Mouse (Mus musculus) liver, postnatal 0 days (tissue): ENCODE data around the gene Vmn2r7. TPM values are rescaled to one million over a fixed set of nuclear protein-coding genes. Genes with fewer than 3 reads are reported as not detected.
"Not testable (repeated sequence)": the region's sequence is repeated elsewhere in the genome, so short reads cannot be mapped to it uniquely, and the experiment has no call there.

Experiments
- ATAC-seq: fragments of 200-750 bp; cut with Nextera tagmentation; 2 replicates; pipeline ENCODE4 v1.8.0; 2017; ENCODE audit warnings: mild to moderate bottlenecking, moderate library complexity
- DNase-seq: peaks from one replicate; pipeline ENCODE4 v3.0.0-alpha.2; 2016
- H3K27ac ChIP-seq: fragments of 300-500 bp; sonication (generic); 2 replicates; pipeline ENCODE4 v1.5.1; 2014; ENCODE audit warnings: antibody characterized with exemption, moderate library complexity, mild to moderate bottlenecking, low read depth
- H3K27me3 ChIP-seq: fragments of 300-500 bp; sonication (generic); 2 replicates; pipeline ENCODE4 v1.6.1; 2014; ENCODE audit warnings: low read length, control low read depth, mixed read lengths; ENCODE audit not compliant: insufficient read depth
- H3K36me3 ChIP-seq: fragments of 300-500 bp; sonication (generic); replicated peaks from 2 replicates; pipeline ENCODE4 v1.6.1; 2014; ENCODE audit warnings: mild to moderate bottlenecking, control low read depth, low read length, moderate library complexity, mixed read lengths; ENCODE audit not compliant: insufficient read depth
- H3K4me1 ChIP-seq: fragments of 300-500 bp; sonication (generic); 2 replicates; pipeline ENCODE4 v1.6.1; 2014; ENCODE audit warnings: antibody characterized with exemption, mild to moderate bottlenecking, control low read depth; ENCODE audit not compliant: insufficient read depth
- H3K4me2 ChIP-seq: fragments of 300-500 bp; sonication (generic); 2 replicates; pipeline ENCODE4 v1.6.1; 2014; ENCODE audit warnings: low read depth, mild to moderate bottlenecking, low read length, moderate library complexity, mixed read lengths
- H3K4me3 ChIP-seq: fragments of 300-500 bp; sonication (generic); 2 replicates; pipeline ENCODE4 v1.5.1; 2014; ENCODE audit warnings: low read depth, low read length
- H3K9ac ChIP-seq: fragments of 300-500 bp; sonication (generic); replicated peaks from 2 replicates; pipeline ENCODE4 v1.6.1; 2014; ENCODE audit warnings: mild to moderate bottlenecking, moderate library complexity
- H3K9me3 ChIP-seq: fragments of 300-500 bp; sonication (generic); 2 replicates; pipeline ENCODE4 v1.6.1; 2016; ENCODE audit warnings: mild to moderate bottlenecking, control low read depth, low read length, mixed read lengths
- CTCF ChIP-seq: sonication (generic); IDR thresholded peaks from 2 replicates; pipeline ENCODE4 v1.5.1; 2016; ENCODE audit warnings: antibody characterized with exemption, low read depth
- EP300 ChIP-seq: IDR thresholded peaks from 2 replicates; pipeline ENCODE4 v1.6.1; 2016; ENCODE audit warnings: antibody characterized with exemption, low read depth, mild to moderate bottlenecking
- WGBS: fragments of 180-500 bp; shearing (Covaris S2); extraction: QIAGEN DNeasy Blood & Tissue Kit; methylation state at CpG from one replicate; pipeline ENCODE4 v1.1.7; 2014; ENCODE audit not compliant: insufficient replicate concordance; 5-methylcytosine and 5-hydroxymethylcytosine counted together
- polyA plus RNA-seq: library from polyadenylated mRNA; unstranded; fragments of >200 nt; fragmentation: Nextera tagmentation; extraction: Ambion mirVana; gene quantifications from 2 replicates; pipeline ENCODE4 v1.2.1, GENCODE M21; 2015

Vmn2r7 gene
- polyA plus RNA-seq: not detected in 2 replicates

DNA sequence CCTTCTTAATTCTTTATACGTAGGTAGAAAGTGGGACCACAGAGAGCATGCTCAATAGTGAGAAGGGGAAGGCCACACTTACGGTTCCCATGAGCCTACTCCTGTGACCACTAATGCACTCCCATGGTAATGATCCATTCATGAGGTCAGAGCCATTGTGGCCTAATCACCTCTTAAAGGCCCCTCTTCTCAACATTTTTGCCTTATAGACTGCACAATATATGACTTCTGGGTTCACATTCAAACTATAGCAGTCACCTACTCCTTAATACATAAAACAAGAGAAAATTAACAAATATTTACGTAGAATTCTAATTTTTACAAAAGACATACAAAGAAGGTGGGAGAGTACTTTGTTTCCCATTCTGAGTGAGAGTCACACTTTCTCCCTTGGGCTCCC is at the start of gene Vmn2r7:
TSS of gene Vmn2r7 (minus strand) at position 101 of the 400 bp plus-strand sequence.
- not testable (repeated sequence) for H3K4me1 ChIP-seq, ATAC-seq, DNase-seq, H3K9ac ChIP-seq, H3K27me3 ChIP-seq, H3K9me3 ChIP-seq, H3K36me3 ChIP-seq, H3K27ac ChIP-seq, H3K4me3 ChIP-seq, H3K4me2 ChIP-seq
- 68% methylated on average over 2 of the region's 3 CpGs for WGBS

DNA sequence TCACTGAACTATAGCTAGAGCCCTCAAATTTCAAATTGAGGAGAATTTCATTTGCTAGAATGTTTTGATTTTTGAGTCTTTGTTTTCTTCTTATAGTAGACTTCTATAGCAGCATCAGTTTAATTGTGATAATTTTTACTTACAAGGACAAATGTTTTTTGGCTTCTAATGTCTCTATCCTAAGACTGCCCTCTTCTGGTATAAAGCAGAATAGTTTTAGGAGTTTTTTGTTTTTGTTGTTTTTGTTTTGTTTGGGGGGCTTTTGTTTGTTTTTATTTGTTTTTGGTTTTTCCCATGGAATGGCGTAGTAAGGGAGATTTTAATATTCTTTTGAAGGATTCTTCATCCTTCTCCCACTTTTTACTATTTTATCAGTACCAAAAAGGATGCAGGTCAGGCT is 45.2 kb upstream of the Vmn2r7 start:
- Histone ChIP-seq H3K9me3 (no peaks in the 10 kb centered on the region), H3K27ac (no peak overlapping the region), H3K4me2 (no peak overlapping the region), H3K9ac (no peak overlapping the region), H3K27me3 (no peaks in the 10 kb centered on the region), H3K36me3 (no peaks in the 10 kb centered on the region), H3K4me3 (no peak overlapping the region), H3K4me1 (no peaks in the 10 kb centered on the region)
- WGBS: 33% methylated on average over 1 of the region's 1 CpGs
- DNase-seq (no peak), ATAC-seq (no peak)
- TF ChIP-seq CTCF: no peak
- no peak for TF ChIP-seq EP300

DNA sequence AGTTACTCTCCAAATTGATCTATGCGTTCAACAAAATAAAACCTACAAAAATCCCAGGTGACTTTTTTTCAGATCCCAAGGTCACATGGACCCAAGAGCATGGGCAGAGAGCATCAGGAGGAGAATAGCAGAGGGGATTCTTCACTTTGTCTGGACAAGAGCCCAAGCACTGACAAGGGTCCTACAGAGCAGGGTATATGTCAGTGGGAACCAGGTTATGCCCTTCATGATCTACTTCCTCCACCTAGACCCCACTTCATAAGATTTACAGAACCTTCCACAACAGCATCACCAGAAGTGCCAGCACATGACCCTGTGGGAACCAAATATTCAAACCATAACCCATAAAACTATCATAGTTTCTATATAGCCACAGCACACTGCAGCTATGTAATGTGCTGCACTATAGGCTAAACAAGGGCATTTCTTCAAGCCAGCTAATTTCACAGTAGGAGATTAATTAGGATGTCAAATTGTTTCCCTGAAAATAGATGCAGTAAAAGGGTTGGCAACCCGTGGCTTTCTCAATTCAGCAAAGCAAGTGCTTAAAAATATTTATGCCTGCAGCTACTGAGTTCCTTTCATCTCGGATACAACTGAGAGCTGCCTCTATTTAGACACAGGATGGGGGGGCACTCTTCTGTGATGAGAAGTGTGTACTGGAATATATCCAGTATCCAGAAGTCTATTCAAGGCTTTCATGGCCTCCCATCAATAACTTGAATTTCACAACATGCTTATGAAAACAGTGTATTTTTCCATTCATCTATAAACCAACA is 33.8 kb upstream of the Vmn2r7 start:
- TF ChIP-seq EP300 (no peak), CTCF (no peak)
- no peak overlapping the region for H3K4me3 ChIP-seq
- no peaks in the 10 kb centered on the region for H3K27me3 ChIP-seq
- H3K27ac ChIP-seq: no peak overlapping the region
- H3K4me1 ChIP-seq: no peaks in the 10 kb centered on the region
- H3K4me2 ChIP-seq: no peak overlapping the region
- ATAC-seq (no peak), DNase-seq (no peak)
- H3K9me3 ChIP-seq: no peaks in the 10 kb centered on the region
- H3K9ac ChIP-seq: no peak overlapping the region
- H3K36me3 ChIP-seq: no peaks in the 10 kb centered on the region
- WGBS: 62% methylated on average over 3 of the region's 3 CpGs

DNA sequence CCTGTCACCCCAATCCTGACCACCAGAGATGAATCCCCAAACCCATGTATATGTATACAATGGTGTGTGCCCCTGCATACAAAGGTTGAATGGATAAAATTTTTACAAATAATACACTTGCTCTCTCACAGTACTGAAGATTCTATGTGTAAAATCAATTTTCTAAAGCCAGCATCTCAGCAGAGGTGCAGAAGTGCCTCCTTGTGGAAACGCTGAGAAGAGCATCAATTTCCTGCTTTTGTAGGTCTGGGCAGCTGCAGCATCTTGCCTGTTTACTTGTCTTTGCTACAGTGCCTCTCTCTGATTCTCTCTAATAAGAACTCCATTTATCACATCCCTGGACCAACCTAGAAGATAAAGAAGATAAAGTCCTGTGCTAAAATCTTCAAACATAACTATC is 32.1 kb upstream of the Vmn2r7 start:
- 33% methylated on average over 1 of the region's 1 CpGs for WGBS
- Histone ChIP-seq H3K27ac (no peak overlapping the region), H3K27me3 (no peaks in the 10 kb centered on the region), H3K9ac (no peak overlapping the region), H3K4me3 (no peak overlapping the region), H3K9me3 (no peaks in the 10 kb centered on the region), H3K36me3 (no peaks in the 10 kb centered on the region), H3K4me1 (no peaks in the 10 kb centered on the region), H3K4me2 (no peak overlapping the region)
- TF ChIP-seq CTCF (no peak), EP300 (no peak)
- ATAC-seq: no peak
- no peak for DNase-seq

DNA sequence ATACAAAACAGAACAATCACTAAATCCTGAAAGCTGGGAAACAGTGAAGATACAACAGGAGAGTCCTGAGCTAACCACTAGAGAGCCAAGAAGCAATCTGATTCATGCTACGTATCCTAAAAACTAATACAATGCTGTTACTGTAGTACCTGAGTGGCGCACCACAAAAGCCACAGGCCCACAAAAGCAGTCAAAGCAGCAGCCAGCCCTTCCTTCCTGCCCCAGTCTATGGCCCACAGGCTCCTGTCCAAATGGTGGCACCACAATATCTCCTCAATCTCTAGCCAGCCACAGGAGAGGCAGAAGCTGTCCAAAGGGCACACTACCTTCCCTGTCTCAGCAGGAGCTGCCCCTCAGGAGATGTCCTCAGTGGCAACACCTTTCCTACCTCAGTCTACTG is 1.7 kb downstream of the Vmn2r7 start:
- H3K9me3 ChIP-seq: no peaks in the 10 kb centered on the region
- 46% methylated on average over 2 of the region's 2 CpGs for WGBS
- no peaks in the 10 kb centered on the region for H3K36me3 ChIP-seq
- DNase-seq (no peak), ATAC-seq (no peak)
- no peak overlapping the region for H3K4me3 ChIP-seq
- no peak overlapping the region for H3K4me2 ChIP-seq
- TF ChIP-seq CTCF (no peak), EP300 (no peak)
- H3K9ac ChIP-seq: no peak overlapping the region
- no peak overlapping the region for H3K27ac ChIP-seq
- H3K27me3 ChIP-seq: no peaks in the 10 kb centered on the region
- H3K4me1 ChIP-seq: no peaks in the 10 kb centered on the region

GRCm38 (mm10) chr3:64842299-64842698 is 2.3 kb downstream of the Vmn2r7 start:
- Histone ChIP-seq H3K4me1 (no peaks in the 10 kb centered on the region), H3K27me3 (no peaks in the 10 kb centered on the region), H3K4me2 (no peak overlapping the region), H3K4me3 (no peak overlapping the region), H3K9ac (no peak overlapping the region), H3K27ac (no peak overlapping the region), H3K36me3 (no peaks in the 10 kb centered on the region), H3K9me3 (no peaks in the 10 kb centered on the region)
- WGBS: 10% methylated on average over 4 of the region's 4 CpGs
- DNase-seq: peak; percentile 37
- TF ChIP-seq CTCF (peak; percentile 69), EP300 (no peak)
- ATAC-seq: no peak

GRCm38 (mm10) chr3:64831134-64831533 is 13.4 kb downstream of the Vmn2r7 start:
- TF ChIP-seq CTCF (no peak), EP300 (no peak)
- 71% methylated on average over 1 of the region's 1 CpGs for WGBS
- H3K4me2 ChIP-seq: no peak overlapping the region
- no peak overlapping the region for H3K9ac ChIP-seq
- DNase-seq: no peak
- H3K27me3 ChIP-seq: no peaks in the 10 kb centered on the region
- H3K27ac ChIP-seq: no peak overlapping the region
- H3K4me1 ChIP-seq: no peaks in the 10 kb centered on the region
- H3K4me3 ChIP-seq: no peak overlapping the region
- ATAC-seq: no peak
- no peaks in the 10 kb centered on the region for H3K36me3 ChIP-seq
- no peaks in the 10 kb centered on the region for H3K9me3 ChIP-seq
